Mouse (Mus musculus) lung, postnatal 0 days (tissue): Measurements from ENCODE around the gene Izumo1r. TPM values are rescaled to one million over a fixed set of nuclear protein-coding genes. Genes with fewer than 3 reads are reported as not detected.

Source experiments
- ATAC-seq: fragments of 200-750 bp; cut with Nextera tagmentation; 2 replicates; pipeline ENCODE4 v1.8.0; 2017; ENCODE audit warnings: moderate library complexity
- DNase-seq: peaks from one replicate; pipeline ENCODE4 v3.0.0-alpha.2; 2016; ENCODE audit warnings: low spot score
- H3K27ac ChIP-seq: fragments of 300-500 bp; sonication (generic); 2 replicates; pipeline ENCODE4 v1.5.1; 2014; ENCODE audit warnings: antibody characterized with exemption, mild to moderate bottlenecking, low read length, mixed read lengths
- H3K27me3 ChIP-seq: fragments of 300-500 bp; sonication (generic); replicated peaks from 2 replicates; pipeline ENCODE4 v1.6.1; 2014; ENCODE audit warnings: low read length, mixed read lengths; ENCODE audit not compliant: insufficient read depth
- H3K36me3 ChIP-seq: fragments of 300-500 bp; sonication (generic); 2 replicates; pipeline ENCODE4 v1.6.1; 2014; ENCODE audit warnings: low read length, mixed read lengths; ENCODE audit not compliant: insufficient read depth
- H3K4me1 ChIP-seq: fragments of 300-500 bp; sonication (generic); 2 replicates; pipeline ENCODE4 v1.6.1; 2014; ENCODE audit warnings: antibody characterized with exemption, low read depth, low read length, mixed read lengths; ENCODE audit not compliant: insufficient read depth
- H3K4me2 ChIP-seq: fragments of 300-500 bp; sonication (generic); replicated peaks from 2 replicates; pipeline ENCODE4 v1.6.1; 2014; ENCODE audit warnings: low read depth, mild to moderate bottlenecking, low read length, moderate library complexity, mixed read lengths
- H3K4me3 ChIP-seq: fragments of 300-500 bp; sonication (generic); 2 replicates; pipeline ENCODE4 v1.5.1; 2014; ENCODE audit warnings: low read depth, low read length
- H3K9ac ChIP-seq: fragments of 300-500 bp; sonication (generic); replicated peaks from 2 replicates; pipeline ENCODE4 v1.6.1; 2014; ENCODE audit warnings: low read depth, mild to moderate bottlenecking
- H3K9me3 ChIP-seq: fragments of 300-500 bp; sonication (generic); 2 replicates; pipeline ENCODE4 v1.6.1; 2016; ENCODE audit warnings: low read length, mixed read lengths
- CTCF ChIP-seq: IDR thresholded peaks from 2 replicates; pipeline ENCODE4 v1.5.1; 2016; ENCODE audit warnings: antibody characterized with exemption, mild to moderate bottlenecking
- EP300 ChIP-seq: IDR thresholded peaks from 2 replicates; pipeline ENCODE4 v1.6.1; 2016; ENCODE audit warnings: antibody characterized with exemption, mild to moderate bottlenecking, control low read depth
- WGBS: fragments of 180-500 bp; shearing (Covaris S2); extraction: QIAGEN DNeasy Blood & Tissue Kit; methylation state at CpG from one replicate; pipeline ENCODE4 v1.1.7; 2014; 5-methylcytosine and 5-hydroxymethylcytosine counted together
- polyA plus RNA-seq: library from polyadenylated mRNA; unstranded; fragments of >200 nt; fragmentation: Nextera tagmentation; extraction: Ambion mirVana; gene quantifications from 2 replicates; pipeline ENCODE4 v1.2.1, GENCODE M21; 2015

Gene Izumo1r
- polyA plus RNA-seq, 1 experiment from 2014 or later = 0.23 TPM

DNA sequence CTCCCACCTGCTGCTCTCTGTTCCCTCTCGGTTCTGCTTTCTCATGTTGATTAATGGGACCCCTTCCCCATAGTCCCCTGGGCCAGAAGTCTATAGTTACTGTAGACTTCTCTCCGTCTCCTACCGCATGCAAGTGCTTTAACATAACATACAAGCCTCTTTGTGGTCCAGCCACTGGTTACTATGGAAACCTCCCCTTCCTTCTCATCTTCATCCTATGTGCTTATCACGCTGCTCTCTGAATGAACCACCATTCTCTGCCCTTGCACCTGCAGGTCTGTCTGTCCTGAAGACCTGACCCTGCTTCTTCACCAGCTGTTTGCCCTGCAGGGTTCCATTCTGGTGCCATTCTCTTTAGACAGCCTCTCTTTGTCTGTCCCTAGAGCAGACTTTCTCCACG, 6.2 kb upstream of the Izumo1r start:
- Histone ChIP-seq H3K4me2 (no peak overlapping the region), H3K36me3 (no peaks in the 10 kb centered on the region), H3K27me3 (no peaks in the 10 kb centered on the region), H3K9me3 (no peaks in the 10 kb centered on the region), H3K9ac (no peak overlapping the region), H3K4me3 (no peak overlapping the region), H3K4me1 (no peaks in the 10 kb centered on the region), H3K27ac (no peak overlapping the region)
- WGBS = 72% methylated on average over 5 of the region's 5 CpGs
- ATAC-seq = no peak
- DNase-seq = no peak
- no peak for TF ChIP-seq EP300
- no peak for TF ChIP-seq CTCF

GRCm38 (mm10) chr9:14907816-14908415, 4.2 kb upstream of the Izumo1r start:
- TF ChIP-seq CTCF = no peak
- no peak for TF ChIP-seq EP300
- H3K4me1 ChIP-seq = no peaks in the 10 kb centered on the region
- H3K27ac ChIP-seq = no peak overlapping the region
- ATAC-seq (no peak), DNase-seq (no peak)
- no peaks in the 10 kb centered on the region for H3K36me3 ChIP-seq
- WGBS = 25% methylated on average over 7 of the region's 7 CpGs
- H3K27me3 ChIP-seq = no peaks in the 10 kb centered on the region
- no peaks in the 10 kb centered on the region for H3K9me3 ChIP-seq
- H3K4me2 ChIP-seq = no peak overlapping the region
- H3K9ac ChIP-seq = no peak overlapping the region
- H3K4me3 ChIP-seq = no peak overlapping the region

- 35% methylated on average over 3 of the region's 3 CpGs for WGBS
- Histone ChIP-seq H3K9me3 (no peaks in the 10 kb centered on the region), H3K4me3 (no peak overlapping the region), H3K9ac (no peak overlapping the region), H3K27ac (no peak overlapping the region), H3K27me3 (no peaks in the 10 kb centered on the region), H3K4me2 (no peak overlapping the region), H3K4me1 (no peaks in the 10 kb centered on the region; the same call in 1 of the 2 replicates), H3K36me3 (no peaks in the 10 kb centered on the region)
- TF ChIP-seq CTCF (no peak), EP300 (no peak)
- no peak for ATAC-seq
- no peak for DNase-seq
These were observed 2.2 kb upstream of the Izumo1r start for GRCm38 (mm10) chr9:14905956-14906355.

GRCm38 (mm10) chr9:14904741-14905475, 1.2 kb upstream of the Izumo1r start:
- H3K4me2 ChIP-seq = no peak overlapping the region
- no peak overlapping the region for H3K27ac ChIP-seq
- H3K9me3 ChIP-seq = no peaks in the 10 kb centered on the region
- no peaks in the 10 kb centered on the region; the same call in 1 of the 2 replicates for H3K4me1 ChIP-seq
- no peaks in the 10 kb centered on the region for H3K27me3 ChIP-seq
- no peak overlapping the region for H3K4me3 ChIP-seq
- H3K36me3 ChIP-seq = no peaks in the 10 kb centered on the region
- TF ChIP-seq EP300 (no peak), CTCF (no peak)
- no peak for DNase-seq
- WGBS = 36% methylated on average over 9 of the region's 9 CpGs
- H3K9ac ChIP-seq = no peak overlapping the region
- ATAC-seq = no peak

DNA sequence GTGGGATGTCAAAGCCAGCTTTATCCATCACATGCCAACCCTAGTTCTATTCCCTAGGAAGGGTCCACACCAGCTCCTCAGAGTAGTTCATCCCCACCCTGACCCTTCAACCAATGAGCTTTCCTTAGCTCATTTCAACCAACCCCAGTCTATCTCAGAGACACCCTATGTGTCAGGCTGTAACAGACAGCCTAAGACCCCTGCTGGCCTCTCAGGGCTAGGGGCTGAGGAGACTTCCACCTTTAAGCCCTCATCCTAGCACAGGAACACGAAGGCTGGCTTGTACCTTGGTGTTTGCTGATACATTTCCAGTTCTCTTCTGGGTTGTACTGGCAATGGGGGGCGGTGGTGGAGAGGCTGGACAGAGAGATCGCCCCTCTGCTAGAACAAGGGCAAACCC, 743 bp downstream of the Izumo1r start:
- no peaks in the 10 kb centered on the region for H3K36me3 ChIP-seq
- WGBS = 90% methylated on average over 3 of the region's 3 CpGs
- DNase-seq (no peak), ATAC-seq (no peak)
- H3K27ac ChIP-seq = no peak overlapping the region
- no peaks in the 10 kb centered on the region; the same call in 1 of the 2 replicates for H3K4me1 ChIP-seq
- no peak overlapping the region for H3K4me2 ChIP-seq
- H3K9ac ChIP-seq = no peak overlapping the region
- H3K27me3 ChIP-seq = no peaks in the 10 kb centered on the region
- H3K4me3 ChIP-seq = no peak overlapping the region
- no peak for TF ChIP-seq CTCF
- no peak for TF ChIP-seq EP300
- H3K9me3 ChIP-seq = no peaks in the 10 kb centered on the region

GRCm38 (mm10) chr9:14902416-14902815, 1.3 kb downstream of the Izumo1r start:
- H3K9me3 ChIP-seq = no peaks in the 10 kb centered on the region
- WGBS = 88% methylated on average over 2 of the region's 2 CpGs
- no peak overlapping the region for H3K27ac ChIP-seq
- H3K9ac ChIP-seq = no peak overlapping the region
- H3K4me2 ChIP-seq = no peak overlapping the region
- no peaks in the 10 kb centered on the region for H3K36me3 ChIP-seq
- H3K4me3 ChIP-seq = no peak overlapping the region
- H3K4me1 ChIP-seq = no peaks in the 10 kb centered on the region; the same call in 1 of the 2 replicates
- ATAC-seq (peak; percentile 26; the same call in 1 of the 2 replicates), DNase-seq (no peak)
- TF ChIP-seq EP300 (no peak), CTCF (no peak)
- no peaks in the 10 kb centered on the region for H3K27me3 ChIP-seq
